Mouse (Mus musculus): ENCODE data around the gene Cdh8. TPM values are rescaled to one million over a fixed set of nuclear protein-coding genes. Genes with fewer than 3 reads are reported as not detected.

The Cdh8 gene
- not detected in 2 replicates for polyA plus RNA-seq (2012; ENCODE audit: insufficient read depth, insufficient read length, missing spikeins)

DNA sequence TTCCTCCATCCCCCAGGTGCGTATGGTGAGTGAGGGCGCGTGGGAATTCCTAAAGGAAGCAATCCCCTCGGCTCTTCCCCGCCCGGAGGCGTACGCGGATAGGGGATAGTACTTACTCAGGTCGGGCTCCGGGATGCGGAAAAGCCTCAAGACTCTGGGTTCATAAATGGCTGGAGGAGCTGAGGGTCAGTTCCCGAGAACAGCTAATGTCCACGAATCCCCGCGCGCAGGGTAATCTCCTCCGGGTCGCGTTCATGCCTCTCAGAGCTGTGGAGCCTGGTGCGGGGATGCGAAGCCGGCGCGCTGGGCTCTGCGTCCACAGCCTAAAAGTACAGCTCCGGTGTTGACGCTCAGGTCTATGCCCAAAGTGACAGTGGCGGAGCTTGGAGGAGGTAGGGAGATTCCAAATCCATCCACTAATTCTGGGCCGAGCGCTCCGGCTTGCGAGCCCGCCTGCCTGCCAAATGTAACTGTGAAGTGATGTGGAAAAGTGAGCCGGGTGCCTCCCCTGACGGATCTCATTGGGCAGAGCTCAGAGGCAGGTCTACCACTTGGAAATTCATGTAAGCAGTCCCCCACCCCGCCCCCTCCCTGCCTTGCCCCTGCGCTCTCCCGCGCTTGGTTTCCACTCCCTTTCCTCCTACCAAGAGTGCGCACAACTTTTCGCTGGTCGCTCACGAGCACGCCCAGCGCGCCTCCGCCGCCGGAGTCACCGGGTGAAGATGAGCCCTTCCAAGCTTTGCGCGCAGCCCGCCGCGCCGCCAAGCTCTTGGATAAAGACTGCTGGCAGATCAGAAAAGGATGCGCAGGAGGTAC, at the start of gene Cdh8:
Cdh8 (minus strand) TSS at position 506 of the 816 bp plus-strand sequence.
- H3K27ac ChIP-seq (ENCODE audit: insufficient read depth, low read depth, low read length): no peak within 1 kb of the TSS
- H3K4me1 ChIP-seq (ENCODE audit: control insufficient read depth, insufficient read depth, low read length): no peaks in the 10 kb centered on the region
- H3K4me3 ChIP-seq (ENCODE audit: insufficient read depth, low read length): no peak within 1 kb of the TSS
- no peak for TF ChIP-seq POLR2A (IDR thresholded peaks at IDR 0.05; ENCODE audit: borderline replicate concordance, low read depth, low read length)
- no peak for TF ChIP-seq CTCF (IDR thresholded peaks at IDR 0.05; ENCODE audit: low read depth, low read length)

DNA sequence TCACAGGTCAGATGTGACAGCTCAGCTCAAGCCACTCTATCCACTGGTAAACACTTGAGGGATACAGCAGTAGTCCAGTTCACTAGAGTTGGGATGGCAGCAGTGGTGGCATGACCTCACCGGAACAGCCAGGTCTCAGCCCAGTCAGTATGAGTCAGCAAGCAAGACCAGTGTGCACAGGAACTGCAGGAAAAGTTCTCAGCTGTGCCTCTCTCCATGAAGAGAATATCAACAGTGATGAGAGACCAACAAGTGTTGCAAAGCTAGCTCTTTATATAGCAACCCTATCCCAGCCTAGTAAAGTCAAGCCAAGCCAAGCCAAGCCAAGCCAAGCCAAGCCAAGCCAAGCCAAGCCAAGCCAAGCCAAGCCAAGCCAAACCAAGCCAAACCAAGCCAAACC, 30.2 kb upstream of the Cdh8 start:
- no peaks in the 10 kb centered on the region for H3K4me1 ChIP-seq (ENCODE audit: control insufficient read depth, insufficient read depth, low read length)
- no peak overlapping the region for H3K4me3 ChIP-seq (ENCODE audit: insufficient read depth, low read length)
- TF ChIP-seq POLR2A (IDR thresholded peaks at IDR 0.05; ENCODE audit: borderline replicate concordance, low read depth, low read length) (no peak), CTCF (IDR thresholded peaks at IDR 0.05; ENCODE audit: low read depth, low read length) (no peak)
- H3K27ac ChIP-seq (ENCODE audit: insufficient read depth, low read depth, low read length): no peak overlapping the region

DNA sequence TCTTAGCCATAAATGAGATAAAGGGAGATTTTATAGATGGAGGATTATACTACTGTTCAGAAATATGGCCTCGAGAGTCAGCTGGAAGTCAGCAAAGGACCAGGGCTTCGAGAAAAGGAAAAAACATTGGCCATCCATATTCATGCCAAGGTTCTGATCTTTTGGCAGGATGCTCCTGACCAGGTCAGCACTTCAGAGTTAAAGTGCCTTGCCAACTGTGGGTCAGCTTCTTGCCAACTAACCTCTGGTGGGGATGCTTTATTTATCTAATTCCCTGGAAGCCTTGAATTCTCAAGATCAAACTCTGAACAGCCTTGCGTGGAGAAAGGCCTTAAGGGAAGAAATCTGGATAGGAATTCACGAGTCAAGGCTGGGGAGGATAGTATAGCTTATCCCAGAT, 9.6 kb upstream of the Cdh8 start:
- H3K27ac ChIP-seq (ENCODE audit: insufficient read depth, low read depth, low read length): no peak overlapping the region
- no peaks in the 10 kb centered on the region for H3K4me1 ChIP-seq (ENCODE audit: control insufficient read depth, insufficient read depth, low read length)
- no peak for TF ChIP-seq POLR2A (IDR thresholded peaks at IDR 0.05; ENCODE audit: borderline replicate concordance, low read depth, low read length)
- TF ChIP-seq CTCF (IDR thresholded peaks at IDR 0.05; ENCODE audit: low read depth, low read length): no peak
- no peak overlapping the region for H3K4me3 ChIP-seq (ENCODE audit: insufficient read depth, low read length)

DNA sequence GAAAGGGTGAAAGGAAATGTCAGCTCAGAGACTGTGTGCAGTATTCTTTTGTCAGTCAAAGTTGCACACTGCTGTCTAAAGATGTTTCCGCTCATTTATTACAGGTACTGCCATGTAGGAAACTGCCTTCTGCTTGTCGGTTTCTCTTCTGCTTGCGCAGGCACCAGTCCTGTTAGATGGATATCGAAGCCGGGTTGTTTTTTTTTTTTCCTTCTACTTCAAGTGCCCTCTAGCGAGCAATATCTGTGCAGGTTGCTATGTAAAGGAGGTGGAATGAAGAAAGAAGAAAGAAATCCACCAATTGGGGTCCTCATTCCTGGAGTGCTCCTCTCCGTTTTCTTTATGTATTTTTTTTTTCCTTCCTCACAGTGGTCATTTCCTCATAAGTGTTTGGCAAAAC, 5.2 kb upstream of the Cdh8 start:
- Histone ChIP-seq H3K4me1 (ENCODE audit: control insufficient read depth, insufficient read depth, low read length) (no peaks in the 10 kb centered on the region), H3K27ac (ENCODE audit: insufficient read depth, low read depth, low read length) (no peak overlapping the region), H3K4me3 (ENCODE audit: insufficient read depth, low read length) (no peak overlapping the region)
- TF ChIP-seq POLR2A (IDR thresholded peaks at IDR 0.05; ENCODE audit: borderline replicate concordance, low read depth, low read length): no peak
- TF ChIP-seq CTCF (IDR thresholded peaks at IDR 0.05; ENCODE audit: low read depth, low read length): no peak

DNA sequence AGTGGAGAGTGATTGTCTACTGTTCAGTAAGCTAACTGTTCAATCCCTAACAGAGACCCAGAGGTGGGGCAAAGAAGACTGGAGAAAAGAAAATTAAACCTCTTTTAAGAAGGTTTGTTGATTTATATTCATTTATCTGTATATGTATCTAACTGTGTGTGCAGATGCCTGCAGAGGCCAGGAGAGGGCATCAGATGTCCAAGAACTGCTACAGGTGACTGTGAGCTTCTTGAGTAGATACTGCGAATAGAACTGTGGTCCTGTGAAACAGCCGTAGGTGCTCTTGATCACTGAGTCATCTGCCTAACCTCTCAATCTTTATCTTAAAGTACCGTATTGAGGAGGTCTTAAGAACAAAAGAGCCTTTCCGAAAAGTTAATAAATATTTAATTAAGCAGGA, 3.5 kb upstream of the Cdh8 start:
- H3K27ac ChIP-seq (ENCODE audit: insufficient read depth, low read depth, low read length): no peak overlapping the region
- H3K4me1 ChIP-seq (ENCODE audit: control insufficient read depth, insufficient read depth, low read length): no peaks in the 10 kb centered on the region
- H3K4me3 ChIP-seq (ENCODE audit: insufficient read depth, low read length): no peak overlapping the region
- TF ChIP-seq POLR2A (IDR thresholded peaks at IDR 0.05; ENCODE audit: borderline replicate concordance, low read depth, low read length) (no peak), CTCF (IDR thresholded peaks at IDR 0.05; ENCODE audit: low read depth, low read length) (no peak)

DNA sequence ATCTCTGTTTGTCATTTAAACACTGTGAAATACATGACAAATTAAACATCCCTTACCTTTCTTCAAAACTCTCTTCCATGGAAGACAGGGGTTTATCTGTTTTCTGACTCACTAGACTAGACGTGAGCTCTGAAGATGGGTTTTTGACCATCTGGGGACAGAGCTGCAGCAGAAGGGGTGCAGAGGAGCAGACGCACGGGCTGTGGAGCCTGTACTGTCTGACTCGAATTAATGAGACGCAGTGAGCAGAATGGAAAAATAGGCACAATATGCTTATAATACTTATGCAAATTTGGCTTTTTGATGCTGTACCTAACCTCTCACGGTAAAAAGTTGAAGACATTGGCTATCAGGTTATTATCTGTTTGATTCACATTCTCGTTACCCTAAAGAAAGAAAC, 1.2 kb upstream of the Cdh8 start:
- no peak overlapping the region for H3K4me3 ChIP-seq (ENCODE audit: insufficient read depth, low read length)
- TF ChIP-seq CTCF (IDR thresholded peaks at IDR 0.05; ENCODE audit: low read depth, low read length) (no peak), POLR2A (IDR thresholded peaks at IDR 0.05; ENCODE audit: borderline replicate concordance, low read depth, low read length) (no peak)
- H3K27ac ChIP-seq (ENCODE audit: insufficient read depth, low read depth, low read length): no peak overlapping the region
- H3K4me1 ChIP-seq (ENCODE audit: control insufficient read depth, insufficient read depth, low read length): no peaks in the 10 kb centered on the region

DNA sequence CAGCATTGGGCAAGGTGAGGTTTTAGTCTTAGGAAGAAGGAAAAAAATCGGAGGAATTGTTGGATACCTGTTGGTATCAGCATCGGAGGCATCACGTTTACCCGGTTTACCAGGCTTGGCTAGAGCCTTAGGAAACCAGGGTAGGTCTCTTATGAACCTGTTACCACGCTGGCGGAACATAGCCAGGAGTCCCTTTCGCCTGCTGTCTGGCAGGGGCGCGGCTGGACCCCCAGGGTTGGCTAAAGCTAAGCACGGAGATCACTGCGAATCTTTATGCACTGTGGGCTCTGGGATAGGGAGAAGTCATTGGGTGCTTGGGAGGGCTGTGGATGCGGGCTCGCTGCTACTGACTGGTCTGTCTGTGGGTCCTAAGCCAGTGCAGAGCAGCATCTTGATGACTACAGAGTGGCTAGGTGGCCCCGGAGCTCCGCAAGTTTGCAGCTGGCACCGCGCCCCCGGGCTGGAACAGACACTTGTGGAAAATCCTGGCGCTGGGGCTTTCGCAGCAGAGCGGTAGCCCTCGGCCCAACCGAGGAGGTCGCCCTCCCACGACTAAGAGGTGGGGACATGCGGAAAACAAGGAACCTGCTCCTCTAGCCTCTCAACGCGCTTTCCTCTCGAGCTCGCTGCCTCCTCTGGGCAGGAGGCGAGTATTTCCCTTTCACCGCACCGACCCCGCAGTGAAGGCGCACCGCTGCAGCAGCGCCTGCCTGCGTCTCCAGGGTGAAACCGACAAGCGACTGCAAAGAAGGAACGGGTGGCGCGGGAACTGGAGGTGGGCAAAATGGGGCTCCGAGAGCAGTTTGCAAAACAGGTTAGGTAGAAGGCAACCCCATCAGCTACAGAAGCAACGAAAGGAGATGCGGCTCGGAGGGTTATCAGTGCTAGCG, 950 bp downstream of the Cdh8 start:
- H3K27ac ChIP-seq (ENCODE audit: insufficient read depth, low read depth, low read length): no peak overlapping the region
- TF ChIP-seq POLR2A (IDR thresholded peaks at IDR 0.05; ENCODE audit: borderline replicate concordance, low read depth, low read length) (no peak), CTCF (IDR thresholded peaks at IDR 0.05; ENCODE audit: low read depth, low read length) (no peak)
- no peaks in the 10 kb centered on the region for H3K4me1 ChIP-seq (ENCODE audit: control insufficient read depth, insufficient read depth, low read length)
- no peak overlapping the region for H3K4me3 ChIP-seq (ENCODE audit: insufficient read depth, low read length)

DNA sequence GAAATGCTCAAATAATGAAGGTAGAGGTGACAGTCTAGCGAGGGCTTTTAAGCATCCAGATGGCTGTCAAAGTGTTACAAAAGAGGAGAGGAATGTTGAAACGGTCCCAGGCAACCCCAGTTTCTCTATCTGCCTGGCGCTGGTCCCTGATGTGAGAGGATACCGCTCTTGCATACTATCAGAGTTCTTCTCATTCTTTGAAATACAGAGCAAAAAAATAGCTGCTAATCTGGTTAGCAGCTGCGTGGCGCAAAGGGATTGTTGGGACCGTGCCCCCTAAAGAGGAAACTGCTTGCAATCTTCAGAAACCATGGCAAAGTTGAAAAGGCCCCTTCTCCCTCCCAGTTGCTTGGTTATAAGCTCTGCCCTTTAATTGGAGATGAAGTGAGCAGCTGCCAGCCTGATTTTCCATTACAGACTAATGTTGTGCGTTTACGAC, 1.8 kb downstream of the Cdh8 start:
- Histone ChIP-seq H3K27ac (ENCODE audit: insufficient read depth, low read depth, low read length) (no peak overlapping the region), H3K4me3 (ENCODE audit: insufficient read depth, low read length) (no peak overlapping the region), H3K4me1 (ENCODE audit: control insufficient read depth, insufficient read depth, low read length) (no peaks in the 10 kb centered on the region)
- TF ChIP-seq CTCF (IDR thresholded peaks at IDR 0.05; ENCODE audit: low read depth, low read length) (no peak), POLR2A (IDR thresholded peaks at IDR 0.05; ENCODE audit: borderline replicate concordance, low read depth, low read length) (no peak)

DNA sequence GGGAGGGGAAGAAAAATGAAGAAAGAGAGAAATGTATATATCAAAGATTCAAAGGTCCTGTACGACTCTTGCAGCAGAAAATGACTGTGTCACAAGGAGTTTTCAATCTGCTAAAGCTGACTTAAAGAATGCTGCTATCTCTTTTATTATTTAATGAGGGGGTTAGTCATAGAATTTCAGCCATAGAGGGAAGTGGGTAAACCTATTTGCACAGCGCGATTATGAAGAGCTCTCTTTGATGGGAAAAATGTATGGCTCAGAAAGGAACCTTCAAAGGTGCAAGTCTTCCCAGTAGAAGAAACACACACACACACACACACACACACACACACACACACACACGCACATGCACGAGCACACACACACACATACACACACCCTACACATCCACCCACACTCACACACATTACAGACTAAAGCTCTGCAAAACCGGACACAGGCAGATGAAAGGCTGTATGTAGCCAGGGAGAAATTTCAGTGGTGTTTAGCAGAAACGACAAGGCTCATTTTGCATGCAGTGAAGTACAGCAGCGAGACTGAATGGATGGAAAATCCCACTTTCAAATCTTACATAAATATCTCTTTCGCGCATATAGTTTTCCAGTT, 2.3 kb downstream of the Cdh8 start:
- TF ChIP-seq POLR2A (IDR thresholded peaks at IDR 0.05; ENCODE audit: borderline replicate concordance, low read depth, low read length): no peak
- TF ChIP-seq CTCF (IDR thresholded peaks at IDR 0.05; ENCODE audit: low read depth, low read length): no peak
- H3K27ac ChIP-seq (ENCODE audit: insufficient read depth, low read depth, low read length): no peak overlapping the region
- no peak overlapping the region for H3K4me3 ChIP-seq (ENCODE audit: insufficient read depth, low read length)
- no peaks in the 10 kb centered on the region for H3K4me1 ChIP-seq (ENCODE audit: control insufficient read depth, insufficient read depth, low read length)

Measured in bone marrow macrophage, adult 2 months (primary cell).